Mouse (Mus musculus): Measurements from ENCODE around the gene Osbpl2. TPM values are rescaled to one million over a fixed set of nuclear protein-coding genes. Genes with fewer than 3 reads are reported as not detected.

Gene Osbpl2
- polyA plus RNA-seq, 1 experiment from 2014 or later = 29.6 TPM

GRCm38 (mm10) chr2:180197323-180198037 is 78.4 kb downstream of the Osbpl2 start:
- 88% methylated on average over 10 of the region's 10 CpGs for WGBS
- H3K4me3 ChIP-seq (replicated peaks) = no peak overlapping the region
- H3K9me3 ChIP-seq = no peaks in the 10 kb centered on the region
- H3K4me2 ChIP-seq (replicated peaks) = no peak overlapping the region
- no peak for ATAC-seq
- H3K27me3 ChIP-seq (replicated peaks) = no peaks in the 10 kb centered on the region
- H3K9ac ChIP-seq = no peak overlapping the region
- peaks cover 2% of the 10 kb centered on the region; the same call in 1 of the 2 replicates for H3K36me3 ChIP-seq
- H3K27ac ChIP-seq = no peak overlapping the region
- H3K4me1 ChIP-seq (replicated peaks) = no peaks in the 10 kb centered on the region

- Histone ChIP-seq H3K9me3 (no peaks in the 10 kb centered on the region), H3K27me3 (replicated peaks) (no peaks in the 10 kb centered on the region), H3K4me2 (replicated peaks) (no peak overlapping the region), H3K9ac (no peak overlapping the region), H3K4me3 (replicated peaks) (no peak overlapping the region), H3K4me1 (replicated peaks) (no peaks in the 10 kb centered on the region), H3K27ac (no peak overlapping the region), H3K36me3 (peaks cover 2% of the 10 kb centered on the region; the same call in 1 of the 2 replicates)
- no peak for ATAC-seq
- WGBS = 94% methylated on average over 10 of the region's 10 CpGs
These were observed 79.7 kb downstream of the Osbpl2 start for GRCm38 (mm10) chr2:180198782-180199181.

GRCm38 (mm10) chr2:180200681-180201080 is 81.6 kb downstream of the Osbpl2 start:
- 52% methylated on average over 11 of the region's 11 CpGs for WGBS
- Histone ChIP-seq H3K9ac (no peak overlapping the region), H3K9me3 (no peaks in the 10 kb centered on the region), H3K36me3 (peaks cover 2% of the 10 kb centered on the region; the same call in 1 of the 2 replicates), H3K4me1 (replicated peaks) (no peaks in the 10 kb centered on the region), H3K4me2 (replicated peaks) (no peak overlapping the region), H3K4me3 (replicated peaks) (no peak overlapping the region), H3K27me3 (replicated peaks) (no peaks in the 10 kb centered on the region), H3K27ac (0 out of 2 replicates have a peak overlapping the region, but pooled peaks have one; percentile 9)
- no peak for ATAC-seq

- H3K9ac ChIP-seq = no peak overlapping the region
- H3K36me3 ChIP-seq = peaks cover 2% of the 10 kb centered on the region; the same call in 1 of the 2 replicates
- no peak overlapping the region for H3K4me3 ChIP-seq (replicated peaks)
- 73% methylated on average over 9 of the region's 9 CpGs for WGBS
- ATAC-seq = no peak
- H3K4me1 ChIP-seq (replicated peaks) = no peaks in the 10 kb centered on the region
- H3K4me2 ChIP-seq (replicated peaks) = no peak overlapping the region
- H3K27me3 ChIP-seq (replicated peaks) = no peaks in the 10 kb centered on the region
- H3K27ac ChIP-seq = no peak overlapping the region
- no peaks in the 10 kb centered on the region for H3K9me3 ChIP-seq
These were observed 82.2 kb downstream of the Osbpl2 start for GRCm38 (mm10) chr2:180201303-180201702.

GRCm38 (mm10) chr2:180202263-180202662 is 83.2 kb downstream of the Osbpl2 start:
- H3K9me3 ChIP-seq = no peaks in the 10 kb centered on the region
- no peak overlapping the region for H3K9ac ChIP-seq
- no peak overlapping the region for H3K27ac ChIP-seq
- no peaks in the 10 kb centered on the region for H3K4me1 ChIP-seq (replicated peaks)
- H3K4me3 ChIP-seq (replicated peaks) = no peak overlapping the region
- no peaks in the 10 kb centered on the region for H3K27me3 ChIP-seq (replicated peaks)
- no peak for ATAC-seq
- no peak overlapping the region for H3K4me2 ChIP-seq (replicated peaks)
- WGBS = 89% methylated on average over 14 of the region's 14 CpGs
- H3K36me3 ChIP-seq = peaks cover under 1% of the 10 kb centered on the region; the same call in 1 of the 2 replicates

GRCm38 (mm10) chr2:180202805-180203204 is 83.7 kb downstream of the Osbpl2 start:
- no peak overlapping the region for H3K4me3 ChIP-seq (replicated peaks)
- H3K36me3 ChIP-seq = no peaks in the 10 kb centered on the region
- WGBS = 77% methylated on average over 10 of the region's 10 CpGs

GRCm38 (mm10) chr2:180204501-180204900 is 85.4 kb downstream of the Osbpl2 start:
- H3K9me3 ChIP-seq = no peaks in the 10 kb centered on the region
- H3K4me2 ChIP-seq (replicated peaks) = no peak overlapping the region
- no peak for ATAC-seq
- WGBS = 88% methylated on average over 9 of the region's 9 CpGs
- no peaks in the 10 kb centered on the region for H3K4me1 ChIP-seq (replicated peaks)
- H3K36me3 ChIP-seq = no peaks in the 10 kb centered on the region
- H3K4me3 ChIP-seq (replicated peaks) = no peak overlapping the region
- no peak overlapping the region for H3K9ac ChIP-seq
- no peaks in the 10 kb centered on the region for H3K27me3 ChIP-seq (replicated peaks)
- no peak overlapping the region for H3K27ac ChIP-seq

More at GRCm38 (mm10) chr2:180202805-180203204, 83.7 kb downstream of the Osbpl2 start:
- no peaks in the 10 kb centered on the region for H3K27me3 ChIP-seq (replicated peaks)
- H3K9me3 ChIP-seq = no peaks in the 10 kb centered on the region
- ATAC-seq = no peak
- no peaks in the 10 kb centered on the region for H3K4me1 ChIP-seq (replicated peaks)
- H3K4me2 ChIP-seq (replicated peaks) = no peak overlapping the region
- H3K9ac ChIP-seq = no peak overlapping the region
- H3K27ac ChIP-seq = no peak overlapping the region

- ATAC-seq = no peak
- H3K9me3 ChIP-seq = no peaks in the 10 kb centered on the region
- WGBS = 89% methylated on average over 12 of the region's 12 CpGs
- no peak overlapping the region for H3K27ac ChIP-seq
- no peak overlapping the region for H3K4me3 ChIP-seq (replicated peaks)
- H3K4me1 ChIP-seq (replicated peaks) = no peaks in the 10 kb centered on the region
- no peaks in the 10 kb centered on the region for H3K36me3 ChIP-seq
- no peaks in the 10 kb centered on the region for H3K27me3 ChIP-seq (replicated peaks)
- no peak overlapping the region for H3K9ac ChIP-seq
- no peak overlapping the region for H3K4me2 ChIP-seq (replicated peaks)
These were observed 86.2 kb downstream of the Osbpl2 start for GRCm38 (mm10) chr2:180205083-180205955.

GRCm38 (mm10) chr2:180205956-180206280 is 86.8 kb downstream of the Osbpl2 start:
- H3K9ac ChIP-seq = no peak overlapping the region
- no peak for ATAC-seq
- H3K9me3 ChIP-seq = no peaks in the 10 kb centered on the region
- no peaks in the 10 kb centered on the region for H3K27me3 ChIP-seq (replicated peaks)
- no peak overlapping the region for H3K27ac ChIP-seq
- H3K4me2 ChIP-seq (replicated peaks) = no peak overlapping the region
- no peak overlapping the region for H3K4me3 ChIP-seq (replicated peaks)
- no peaks in the 10 kb centered on the region for H3K36me3 ChIP-seq
- WGBS = 81% methylated on average over 2 of the region's 2 CpGs
- no peaks in the 10 kb centered on the region for H3K4me1 ChIP-seq (replicated peaks)

GRCm38 (mm10) chr2:180207840-180208239 is 88.7 kb downstream of the Osbpl2 start:
- 58% methylated on average over 7 of the region's 7 CpGs for WGBS
- no peaks in the 10 kb centered on the region for H3K9me3 ChIP-seq
- no peak overlapping the region for H3K4me3 ChIP-seq (replicated peaks)
- H3K4me2 ChIP-seq (replicated peaks) = no peak overlapping the region
- no peaks in the 10 kb centered on the region for H3K27me3 ChIP-seq (replicated peaks)
- no peaks in the 10 kb centered on the region for H3K4me1 ChIP-seq (replicated peaks)
- H3K27ac ChIP-seq = no peak overlapping the region
- no peak overlapping the region for H3K9ac ChIP-seq
- peak; percentile 41 for ATAC-seq
- H3K36me3 ChIP-seq = no peaks in the 10 kb centered on the region

- Histone ChIP-seq H3K27me3 (replicated peaks) (no peaks in the 10 kb centered on the region), H3K9me3 (no peaks in the 10 kb centered on the region), H3K4me3 (replicated peaks) (no peak overlapping the region), H3K9ac (no peak overlapping the region), H3K36me3 (no peaks in the 10 kb centered on the region), H3K27ac (no peak overlapping the region), H3K4me2 (replicated peaks) (no peak overlapping the region), H3K4me1 (replicated peaks) (no peaks in the 10 kb centered on the region)
- 80% methylated on average over 1 of the region's 1 CpGs for WGBS
- ATAC-seq = no peak
These were observed 89.9 kb downstream of the Osbpl2 start for GRCm38 (mm10) chr2:180208976-180209375.

GRCm38 (mm10) chr2:180212255-180212654 is 93.1 kb downstream of the Osbpl2 start:
- Histone ChIP-seq H3K9me3 (no peaks in the 10 kb centered on the region), H3K27ac (no peak overlapping the region), H3K4me3 (replicated peaks) (no peak overlapping the region), H3K9ac (no peak overlapping the region), H3K4me1 (replicated peaks) (peaks cover 24% of the 10 kb centered on the region), H3K4me2 (replicated peaks) (no peak overlapping the region), H3K36me3 (no peaks in the 10 kb centered on the region), H3K27me3 (replicated peaks) (no peaks in the 10 kb centered on the region)
- WGBS = 91% methylated on average over 3 of the region's 3 CpGs
- no peak for ATAC-seq
